Mouse (Mus musculus) cortical plate, adult 2 months (tissue): Measurements from ENCODE around the gene Krt86.

ENCODE experiments used
- CTCF ChIP-seq: fragments of 200-500 bp; IDR thresholded peaks from 2 replicates; pipeline ENCODE4 v1.5.1; 2011; ENCODE audit warnings: mild to moderate bottlenecking, control low read depth, low read length; ENCODE audit not compliant: insufficient read depth; ENCODE audit errors: extremely low read depth
- POLR2A ChIP-seq: fragments of 200-500 bp; IDR thresholded peaks from 2 replicates; pipeline ENCODE4 v1.6.1; 2011; ENCODE audit warnings: mild to moderate bottlenecking, low read length, control low read depth; ENCODE audit not compliant: insufficient read depth; ENCODE audit errors: extremely low read depth

- TF ChIP-seq CTCF (no peak), POLR2A (no peak)
These were observed 20.9 kb downstream of the Krt86 start for GRCm38 (mm10) chr15:101494203-101494602.
